Mouse (Mus musculus) forebrain, embryonic 11.5 days (tissue): ENCODE measurements around the gene Lamc1. TPM values are rescaled to one million over a fixed set of nuclear protein-coding genes. Genes with fewer than 3 reads are reported as not detected.
A peak's percentile ranks its signal among the peaks of the same experiment; 100 is the strongest.

Source experiments
- ATAC-seq: fragments of 200-750 bp; cut with Nextera tagmentation; replicated peaks from 2 replicates; pipeline ENCODE4 v1.8.0; 2017; ENCODE audit warnings: moderate TSS enrichment; ENCODE audit not compliant: low FRiP score
- DNase-seq: peaks from one replicate; pipeline ENCODE4 v3.0.0-alpha.2; 2017; ENCODE audit warnings: low spot score
- H3K27ac ChIP-seq: fragments of 300-500 bp; sonication (generic); 2 replicates; pipeline ENCODE4 v1.5.1; 2014; ENCODE audit warnings: low read depth, low read length
- H3K27me3 ChIP-seq: fragments of 300-500 bp; sonication (generic); 2 replicates; pipeline ENCODE4 v1.6.1; 2014; ENCODE audit warnings: mild to moderate bottlenecking, low read length, mixed read lengths; ENCODE audit not compliant: control insufficient read depth, insufficient read depth
- H3K36me3 ChIP-seq: fragments of 300-500 bp; sonication (generic); 2 replicates; pipeline ENCODE4 v1.6.1; 2014; ENCODE audit warnings: mild to moderate bottlenecking, low read length, moderate library complexity, mixed read lengths; ENCODE audit not compliant: control insufficient read depth, insufficient read depth
- H3K4me1 ChIP-seq: fragments of 300-500 bp; sonication (generic); replicated peaks from 2 replicates; pipeline ENCODE4 v1.6.1; 2014; ENCODE audit warnings: low read length, mixed read lengths; ENCODE audit not compliant: control insufficient read depth, insufficient read depth
- H3K4me2 ChIP-seq: fragments of 300-500 bp; sonication (generic); 2 replicates; pipeline ENCODE4 v1.6.1; 2014; ENCODE audit warnings: low read depth, mild to moderate bottlenecking, low read length, moderate library complexity, mixed read lengths; ENCODE audit not compliant: severe bottlenecking
- H3K4me3 ChIP-seq: fragments of 300-500 bp; sonication (generic); 2 replicates; pipeline ENCODE4 v1.5.1; 2014; ENCODE audit warnings: low read depth, low read length
- H3K9ac ChIP-seq: fragments of 300-500 bp; sonication (generic); 2 replicates; pipeline ENCODE4 v1.6.1; 2014; ENCODE audit warnings: low read length
- H3K9me3 ChIP-seq: fragments of 300-500 bp; sonication (generic); 2 replicates; pipeline ENCODE4 v1.6.1; 2016; ENCODE audit warnings: low read length, mixed read lengths; ENCODE audit not compliant: control insufficient read depth
- WGBS: fragments of 180-500 bp; shearing (Covaris S2); extraction: QIAGEN DNeasy Blood & Tissue Kit; methylation state at CpG from one replicate; pipeline ENCODE4 v1.1.7; 2014; 5-methylcytosine and 5-hydroxymethylcytosine counted together
- polyA plus RNA-seq: library from polyadenylated mRNA; unstranded; fragments of >200 nt; fragmentation: Nextera tagmentation; extraction: Ambion mirVana; gene quantifications from 2 replicates; pipeline ENCODE4 v1.2.1, GENCODE M21; 2014

The Lamc1 gene
- polyA plus RNA-seq = 31.4 and 31.5 TPM in 2 replicates

DNA sequence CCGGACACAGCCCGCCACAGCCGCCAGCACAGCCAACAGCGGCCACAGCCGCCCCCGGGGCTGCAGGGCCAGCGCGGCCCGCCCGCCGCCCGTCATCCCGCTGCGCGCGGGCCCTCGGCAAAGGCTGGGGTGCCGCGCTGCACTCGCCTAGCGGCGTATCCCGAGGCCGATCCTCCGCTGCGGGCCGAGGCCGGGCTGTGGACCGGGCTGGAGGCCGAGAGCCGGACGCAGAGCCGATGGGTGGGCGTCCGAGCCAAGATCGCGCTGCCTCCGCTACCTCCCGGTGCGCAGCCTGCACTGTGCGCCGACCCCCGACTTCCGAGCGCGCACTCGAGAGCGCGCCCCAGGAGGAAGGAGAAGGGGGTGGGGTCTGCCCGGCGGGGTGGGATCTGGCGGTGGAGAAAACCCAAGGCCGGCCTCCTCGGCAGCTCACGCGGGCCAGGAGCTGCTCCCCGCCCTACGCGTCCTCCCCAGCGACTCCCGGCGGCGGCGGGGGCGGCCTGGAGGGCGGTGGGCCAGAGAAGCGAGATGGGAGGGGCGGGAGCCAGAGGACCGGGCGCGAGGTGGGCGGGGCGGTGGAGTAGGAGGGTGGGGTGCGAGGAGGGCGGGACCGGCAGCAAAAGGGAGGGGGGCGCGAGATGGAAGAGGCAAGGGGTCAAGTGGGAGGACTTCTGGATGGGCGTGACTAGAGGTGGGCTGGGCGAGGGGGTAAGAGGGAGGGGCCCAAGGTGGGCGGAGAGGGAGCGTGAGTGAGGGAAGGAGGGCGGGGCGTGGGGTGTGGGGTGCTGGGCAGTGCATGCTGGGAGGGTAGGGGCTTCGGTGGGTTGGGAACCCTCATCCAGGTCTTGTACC is at the start of gene Lamc1:
Gene Lamc1, minus strand, starts transcription at position 343 of the 852 bp plus-strand sequence.
- peak; percentile 90 for ATAC-seq

DNA sequence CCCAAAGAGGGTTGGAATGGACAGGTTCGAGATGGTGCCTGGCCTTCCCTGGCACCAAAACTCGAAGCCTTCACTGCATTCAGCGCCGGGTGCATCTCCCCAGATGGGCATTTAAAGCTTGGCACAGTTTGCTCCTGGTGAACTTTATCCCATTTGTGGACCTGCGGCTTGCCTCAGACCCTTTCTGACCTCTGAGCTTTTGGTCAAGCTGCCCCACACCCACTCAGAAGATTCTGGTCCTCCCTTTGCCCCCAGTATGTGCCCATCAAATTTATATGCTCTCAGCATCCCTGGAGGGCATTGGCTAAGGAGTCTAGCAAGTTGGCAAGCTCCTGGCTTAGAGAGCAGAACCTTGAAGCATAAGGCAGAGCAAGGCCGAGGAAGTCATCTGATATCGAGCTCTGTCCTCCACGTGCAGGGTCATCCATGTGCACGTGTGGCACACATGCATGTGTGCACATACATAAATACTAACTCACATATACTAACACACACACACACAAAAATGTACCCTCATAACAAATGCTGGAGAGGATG is 48.2 kb upstream of the Lamc1 start:
- no peak overlapping the region for H3K4me2 ChIP-seq
- H3K27me3 ChIP-seq = no peaks in the 10 kb centered on the region
- no peak for ATAC-seq
- no peaks in the 10 kb centered on the region for H3K9me3 ChIP-seq
- H3K4me1 ChIP-seq = no peaks in the 10 kb centered on the region
- no peak overlapping the region for H3K27ac ChIP-seq
- H3K36me3 ChIP-seq = no peaks in the 10 kb centered on the region
- no peak overlapping the region for H3K9ac ChIP-seq
- no peak for DNase-seq
- no peak overlapping the region for H3K4me3 ChIP-seq
- 89% methylated on average over 9 of the region's 9 CpGs for WGBS

More for the DNA sequence above, at the start of gene Lamc1:
- H3K4me3 ChIP-seq = peak within 1 kb of the TSS; percentile 93
- DNase-seq = peak; percentile 98
- no peaks in the 10 kb centered on the region for H3K27me3 ChIP-seq
- no peaks in the 10 kb centered on the region for H3K36me3 ChIP-seq
- H3K4me1 ChIP-seq = peaks cover 2% of the 10 kb centered on the region; the same call in 1 of the 2 replicates
- H3K27ac ChIP-seq = peak within 1 kb of the TSS; percentile 79
- peak within 1 kb of the TSS; percentile 96 for H3K4me2 ChIP-seq
- no peaks in the 10 kb centered on the region for H3K9me3 ChIP-seq
- peak within 1 kb of the TSS; percentile 91 for H3K9ac ChIP-seq
- 1% methylated on average over 70 of the region's 85 CpGs for WGBS

DNA sequence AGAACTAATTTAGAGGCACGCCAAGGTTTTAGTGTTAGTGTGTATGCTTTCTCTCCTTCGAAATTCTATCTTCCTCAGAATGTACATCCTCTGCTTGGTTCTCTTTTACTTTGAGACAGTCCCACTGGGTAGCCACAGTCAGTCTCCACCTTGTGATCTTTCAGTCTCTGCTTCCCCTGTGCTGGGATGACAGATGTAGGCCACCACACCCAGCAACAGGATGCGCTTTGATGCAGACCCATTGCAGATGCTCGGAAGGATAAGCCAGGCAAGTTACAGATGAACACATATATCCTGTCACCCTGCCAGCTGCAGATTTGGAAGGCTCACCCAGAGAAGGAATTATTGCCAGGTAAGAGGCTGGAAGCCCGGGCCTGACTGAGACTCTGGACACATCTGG is 47.2 kb upstream of the Lamc1 start:
- Histone ChIP-seq H3K4me2 (no peak overlapping the region), H3K4me1 (no peaks in the 10 kb centered on the region), H3K36me3 (no peaks in the 10 kb centered on the region), H3K27me3 (no peaks in the 10 kb centered on the region), H3K27ac (no peak overlapping the region), H3K9ac (no peak overlapping the region), H3K4me3 (no peak overlapping the region), H3K9me3 (no peaks in the 10 kb centered on the region)
- no peak for DNase-seq
- no peak for ATAC-seq
- WGBS = 88% methylated on average over 5 of the region's 5 CpGs

DNA sequence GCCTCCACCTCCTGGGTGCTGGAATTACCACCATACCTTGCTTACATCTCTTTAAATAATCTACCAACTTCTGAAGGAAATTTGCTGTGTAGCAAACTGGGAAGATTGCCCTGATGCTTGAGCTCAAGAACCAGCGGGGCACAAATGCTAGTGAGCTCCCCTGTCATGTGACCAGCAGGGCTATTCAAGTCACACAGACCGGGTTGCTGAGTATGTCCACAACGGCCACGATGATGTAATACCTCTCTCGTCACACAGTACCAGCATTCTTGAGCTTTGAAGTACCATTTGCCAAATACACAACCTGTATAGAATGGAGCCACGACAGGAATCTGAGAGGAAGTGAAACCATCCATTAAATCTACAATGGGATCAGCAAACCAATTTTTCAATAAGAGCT is 46.0 kb upstream of the Lamc1 start:
- H3K9me3 ChIP-seq = no peaks in the 10 kb centered on the region
- no peaks in the 10 kb centered on the region for H3K4me1 ChIP-seq
- no peaks in the 10 kb centered on the region for H3K27me3 ChIP-seq
- 63% methylated on average over 6 of the region's 6 CpGs for WGBS
- no peak overlapping the region for H3K4me2 ChIP-seq
- H3K36me3 ChIP-seq = no peaks in the 10 kb centered on the region
- no peak for ATAC-seq
- H3K27ac ChIP-seq = no peak overlapping the region
- no peak for DNase-seq
- H3K9ac ChIP-seq = no peak overlapping the region
- no peak overlapping the region for H3K4me3 ChIP-seq

DNA sequence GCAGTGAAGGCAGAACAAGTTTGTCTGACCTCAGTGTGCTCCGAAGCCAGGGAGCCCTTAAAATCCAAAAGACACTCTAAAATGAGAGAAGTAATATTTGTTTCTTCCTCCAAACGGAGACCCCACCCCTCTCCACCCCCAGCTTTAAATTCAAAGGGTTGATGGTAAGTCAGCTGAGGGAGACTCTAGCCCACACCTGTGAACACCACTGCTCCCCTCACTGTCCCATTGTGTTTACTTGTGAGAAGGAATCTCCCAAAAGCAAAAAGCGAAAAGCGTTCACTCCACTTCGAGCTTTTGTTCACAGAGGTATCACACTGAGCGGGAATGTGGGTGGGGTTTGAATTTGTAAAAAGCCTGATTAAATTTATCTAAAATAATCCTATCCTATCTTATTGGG is 43.9 kb upstream of the Lamc1 start:
- no peak for ATAC-seq
- Histone ChIP-seq H3K4me3 (no peak overlapping the region), H3K9me3 (no peaks in the 10 kb centered on the region), H3K27me3 (no peaks in the 10 kb centered on the region), H3K36me3 (no peaks in the 10 kb centered on the region), H3K9ac (no peak overlapping the region), H3K4me1 (no peaks in the 10 kb centered on the region), H3K4me2 (no peak overlapping the region), H3K27ac (no peak overlapping the region)
- 20% methylated on average over 6 of the region's 6 CpGs for WGBS
- DNase-seq = no peak

DNA sequence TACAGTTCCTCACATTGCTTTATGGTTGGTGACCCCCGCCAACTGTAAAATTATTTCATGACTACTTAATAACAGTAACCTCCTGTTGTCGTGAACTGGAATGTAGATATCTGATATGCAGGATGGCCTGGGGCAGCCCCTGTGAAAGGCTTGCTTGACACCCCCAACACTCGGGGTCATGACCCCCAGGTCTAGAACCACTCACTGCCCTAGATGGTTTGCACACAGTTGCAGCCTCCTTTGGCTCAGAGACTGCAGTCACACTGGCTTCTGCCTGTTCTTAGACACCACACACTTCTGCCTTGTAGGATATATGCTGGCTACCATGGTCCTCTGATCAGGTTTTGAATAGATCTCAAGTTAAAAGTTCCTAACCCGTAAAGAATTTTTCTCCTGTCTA is 41.5 kb upstream of the Lamc1 start:
- DNase-seq = no peak
- Histone ChIP-seq H3K9ac (no peak overlapping the region), H3K36me3 (no peaks in the 10 kb centered on the region), H3K4me1 (no peaks in the 10 kb centered on the region), H3K27me3 (no peaks in the 10 kb centered on the region), H3K27ac (no peak overlapping the region), H3K4me2 (no peak overlapping the region), H3K4me3 (no peak overlapping the region), H3K9me3 (no peaks in the 10 kb centered on the region)
- WGBS = 80% methylated on average over 4 of the region's 4 CpGs
- ATAC-seq = no peak

DNA sequence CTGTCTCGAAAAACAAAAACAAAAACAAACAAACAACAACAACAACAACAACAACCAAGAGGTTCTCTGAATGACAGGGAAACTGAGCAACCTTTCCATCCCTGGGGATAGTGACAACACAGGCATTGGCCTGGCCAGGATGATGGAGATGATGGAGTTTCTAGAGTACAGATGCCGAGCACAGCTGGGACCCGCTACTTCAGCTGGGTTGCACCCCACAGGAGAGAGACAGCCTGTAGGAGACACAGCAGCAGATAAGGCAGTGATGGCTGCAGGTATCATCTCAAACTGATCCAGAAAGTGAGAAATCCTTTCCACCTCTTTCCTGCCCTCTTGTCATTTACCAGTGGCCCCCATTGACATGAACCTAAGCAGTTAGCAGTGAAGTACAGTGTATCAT is 39.3 kb upstream of the Lamc1 start:
- Histone ChIP-seq H3K9me3 (no peaks in the 10 kb centered on the region), H3K4me2 (no peak overlapping the region), H3K4me1 (no peaks in the 10 kb centered on the region), H3K9ac (no peak overlapping the region), H3K4me3 (no peak overlapping the region), H3K36me3 (no peaks in the 10 kb centered on the region), H3K27ac (no peak overlapping the region), H3K27me3 (no peaks in the 10 kb centered on the region)
- ATAC-seq (no peak), DNase-seq (no peak)
- 83% methylated on average over 3 of the region's 3 CpGs for WGBS

DNA sequence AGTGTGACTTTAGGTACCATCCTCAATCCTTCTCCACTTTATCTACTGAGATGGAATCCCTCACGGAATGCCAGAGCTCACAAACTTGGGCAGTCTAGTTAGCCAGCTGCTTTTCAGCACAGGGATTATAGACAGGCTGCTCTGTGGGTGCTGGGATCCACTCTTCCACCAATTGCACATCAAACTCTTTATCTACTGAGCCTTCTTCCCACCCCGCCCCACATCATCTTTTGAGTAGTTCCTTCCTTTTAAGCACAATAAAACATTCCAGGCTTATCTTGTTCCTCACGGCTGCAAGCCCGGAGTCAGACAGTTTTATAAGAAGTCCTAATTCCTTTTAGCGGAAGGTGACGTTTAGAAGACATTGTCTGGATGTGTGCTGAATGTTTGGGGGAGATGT is 36.4 kb upstream of the Lamc1 start:
- 78% methylated on average over 6 of the region's 6 CpGs for WGBS
- H3K9me3 ChIP-seq = no peaks in the 10 kb centered on the region
- no peaks in the 10 kb centered on the region for H3K27me3 ChIP-seq
- H3K4me2 ChIP-seq = no peak overlapping the region
- DNase-seq = no peak
- no peaks in the 10 kb centered on the region for H3K36me3 ChIP-seq
- H3K9ac ChIP-seq = no peak overlapping the region
- H3K4me1 ChIP-seq = no peaks in the 10 kb centered on the region
- ATAC-seq = no peak
- no peak overlapping the region for H3K27ac ChIP-seq
- H3K4me3 ChIP-seq = no peak overlapping the region

DNA sequence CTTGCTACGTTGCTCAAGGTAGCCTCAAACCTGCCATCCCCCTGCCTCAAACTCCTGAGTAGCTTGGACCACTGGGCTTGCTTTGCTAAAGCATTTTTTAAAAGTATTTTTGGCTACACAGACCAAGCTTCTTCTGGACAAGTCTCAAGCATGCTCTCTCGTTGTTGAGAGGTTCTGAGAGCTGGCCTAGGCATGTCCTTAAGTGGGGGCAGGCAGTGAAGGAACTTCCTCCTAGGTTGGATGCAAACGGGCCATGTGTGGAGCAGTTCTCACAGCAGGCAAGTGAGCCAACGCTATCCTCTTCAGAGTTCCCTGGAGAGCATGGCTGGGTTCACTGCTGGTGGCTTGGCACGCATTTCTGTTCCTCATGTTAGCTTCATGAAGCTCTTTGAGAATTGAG is 34.5 kb upstream of the Lamc1 start:
- Histone ChIP-seq H3K36me3 (no peaks in the 10 kb centered on the region), H3K27ac (no peak overlapping the region), H3K9me3 (no peaks in the 10 kb centered on the region), H3K4me2 (no peak overlapping the region), H3K9ac (no peak overlapping the region), H3K4me1 (no peaks in the 10 kb centered on the region), H3K4me3 (no peak overlapping the region), H3K27me3 (no peaks in the 10 kb centered on the region)
- ATAC-seq (no peak), DNase-seq (no peak)
- 80% methylated on average over 5 of the region's 5 CpGs for WGBS
